Mouse (Mus musculus): Measurements from ENCODE around the gene Frmpd2. TPM values are rescaled to one million over a fixed set of nuclear protein-coding genes. Genes with fewer than 3 reads are reported as not detected.

The Frmpd2 gene
- polyA plus RNA-seq (2012) = not detected in 2 replicates

- TF ChIP-seq GATA1 (IDR thresholded peaks at IDR 0.05; ENCODE audit: low read length) = no peak
Measured at GRCm38 (mm10) chr14:33471331-33471730, at the start of gene Frmpd2. Gene Frmpd2, plus strand, starts transcription at chr14:33471696.

GRCm38 (mm10) chr14:33423003-33423402, 48.5 kb upstream of the Frmpd2 start:
- no peak for TF ChIP-seq GATA1 (IDR thresholded peaks at IDR 0.05; ENCODE audit: low read length)

- no peak for TF ChIP-seq GATA1 (IDR thresholded peaks at IDR 0.05; ENCODE audit: low read length)
Measured at GRCm38 (mm10) chr14:33424124-33424523, 47.4 kb upstream of the Frmpd2 start.

- TF ChIP-seq GATA1 (IDR thresholded peaks at IDR 0.05; ENCODE audit: low read length) = no peak
Measured at GRCm38 (mm10) chr14:33443780-33444179, 27.7 kb upstream of the Frmpd2 start.

GRCm38 (mm10) chr14:33445962-33446361, 25.5 kb upstream of the Frmpd2 start:
- no peak for TF ChIP-seq GATA1 (IDR thresholded peaks at IDR 0.05; ENCODE audit: low read length)

GRCm38 (mm10) chr14:33446561-33447023, 24.9 kb upstream of the Frmpd2 start:
- no peak for TF ChIP-seq GATA1 (IDR thresholded peaks at IDR 0.05; ENCODE audit: low read length)

GRCm38 (mm10) chr14:33447027-33447569, 24.4 kb upstream of the Frmpd2 start, which contains the start of gene Mapk8:
Gene Mapk8, minus strand, starts transcription at chr14:33447158.
- no peak for TF ChIP-seq GATA1 (IDR thresholded peaks at IDR 0.05; ENCODE audit: low read length)

GRCm38 (mm10) chr14:33448276-33448675, 23.2 kb upstream of the Frmpd2 start:
- no peak for TF ChIP-seq GATA1 (IDR thresholded peaks at IDR 0.05; ENCODE audit: low read length)

GRCm38 (mm10) chr14:33449296-33449840, 22.1 kb upstream of the Frmpd2 start:
- TF ChIP-seq GATA1 (IDR thresholded peaks at IDR 0.05; ENCODE audit: low read length) = no peak

GRCm38 (mm10) chr14:33450331-33450730, 21.2 kb upstream of the Frmpd2 start:
- TF ChIP-seq GATA1 (IDR thresholded peaks at IDR 0.05; ENCODE audit: low read length) = no peak

- TF ChIP-seq GATA1 (IDR thresholded peaks at IDR 0.05; ENCODE audit: low read length) = no peak
Measured at GRCm38 (mm10) chr14:33463658-33464057, 7.8 kb upstream of the Frmpd2 start.

GRCm38 (mm10) chr14:33467766-33468165, 3.7 kb upstream of the Frmpd2 start:
- no peak for TF ChIP-seq GATA1 (IDR thresholded peaks at IDR 0.05; ENCODE audit: low read length)

GRCm38 (mm10) chr14:33474461-33474860, 3.0 kb downstream of the Frmpd2 start:
- no peak for TF ChIP-seq GATA1 (IDR thresholded peaks at IDR 0.05; ENCODE audit: low read length)

- no peak for TF ChIP-seq GATA1 (IDR thresholded peaks at IDR 0.05; ENCODE audit: low read length)
Measured at GRCm38 (mm10) chr14:33476094-33476760, 4.7 kb downstream of the Frmpd2 start.

- TF ChIP-seq GATA1 (IDR thresholded peaks at IDR 0.05; ENCODE audit: low read length) = no peak
Measured at GRCm38 (mm10) chr14:33481991-33482390, 10.5 kb downstream of the Frmpd2 start.

- no peak for TF ChIP-seq GATA1 (IDR thresholded peaks at IDR 0.05; ENCODE audit: low read length)
Measured at GRCm38 (mm10) chr14:33487805-33488550, 16.5 kb downstream of the Frmpd2 start.
